Mouse (Mus musculus) intestine, postnatal 0 days (tissue): ENCODE measurements around the gene E430018J23Rik. TPM values are rescaled to one million over a fixed set of nuclear protein-coding genes. Genes with fewer than 3 reads are reported as not detected.
"Not testable (repeated sequence)": the region's sequence is repeated elsewhere in the genome, so short reads cannot be mapped to it uniquely, and the experiment has no call there.

Experiments used
- ATAC-seq: fragments of 200-750 bp; cut with Nextera tagmentation; 2 replicates; pipeline ENCODE4 v1.8.0; 2017; ENCODE audit warnings: mild to moderate bottlenecking, moderate TSS enrichment, moderate library complexity
- H3K27ac ChIP-seq: fragments of 300-500 bp; sonication (generic); 2 replicates; pipeline ENCODE4 v1.5.1; 2014; ENCODE audit warnings: mild to moderate bottlenecking, low read depth, low read length, moderate library complexity
- H3K27me3 ChIP-seq: fragments of 300-500 bp; sonication (generic); replicated peaks from 2 replicates; pipeline ENCODE4 v1.6.1; 2014; ENCODE audit warnings: low read length, mixed read lengths; ENCODE audit not compliant: control insufficient read depth, insufficient read depth
- H3K36me3 ChIP-seq: fragments of 300-500 bp; sonication (generic); 2 replicates; pipeline ENCODE4 v1.6.1; 2014; ENCODE audit warnings: mild to moderate bottlenecking, moderate library complexity; ENCODE audit not compliant: control insufficient read depth, insufficient read depth
- H3K4me1 ChIP-seq: fragments of 300-500 bp; sonication (generic); replicated peaks from 2 replicates; pipeline ENCODE4 v1.6.1; 2014; ENCODE audit warnings: antibody characterized with exemption, low read length, mixed read lengths; ENCODE audit not compliant: control insufficient read depth, insufficient read depth
- H3K4me2 ChIP-seq: fragments of 300-500 bp; sonication (generic); replicated peaks from 2 replicates; pipeline ENCODE4 v1.6.1; 2014; ENCODE audit warnings: low read depth, mild to moderate bottlenecking, moderate library complexity
- H3K4me3 ChIP-seq: fragments of 300-500 bp; sonication (generic); 2 replicates; pipeline ENCODE4 v1.5.1; 2014; ENCODE audit warnings: low read depth, low read length
- H3K9ac ChIP-seq: fragments of 300-500 bp; sonication (generic); 2 replicates; pipeline ENCODE4 v1.6.1; 2014; ENCODE audit warnings: mild to moderate bottlenecking, low read depth, low read length
- H3K9me3 ChIP-seq: fragments of 300-500 bp; sonication (generic); 2 replicates; pipeline ENCODE4 v1.6.1; 2016; ENCODE audit warnings: mixed run types; ENCODE audit not compliant: control insufficient read depth
- CTCF ChIP-seq: sonication (generic); IDR thresholded peaks from 2 replicates; pipeline ENCODE4 v1.5.1; 2016; ENCODE audit warnings: low read depth, mild to moderate bottlenecking, control low read depth, antibody characterized with exemption, moderate library complexity
- WGBS: fragments of 180-500 bp; shearing (Covaris S2); extraction: QIAGEN DNeasy Blood & Tissue Kit; methylation state at CpG from one replicate; pipeline ENCODE4 v1.1.7; 2014; 5-methylcytosine and 5-hydroxymethylcytosine counted together
- polyA plus RNA-seq: library from polyadenylated mRNA; unstranded; fragments of >200 nt; fragmentation: Nextera tagmentation; extraction: Ambion mirVana; gene quantifications from 2 replicates; pipeline ENCODE4 v1.2.1, GENCODE M21; 2015

E430018J23Rik gene
- polyA plus RNA-seq, 1 experiment from 2014 or later: 6.8 TPM

DNA sequence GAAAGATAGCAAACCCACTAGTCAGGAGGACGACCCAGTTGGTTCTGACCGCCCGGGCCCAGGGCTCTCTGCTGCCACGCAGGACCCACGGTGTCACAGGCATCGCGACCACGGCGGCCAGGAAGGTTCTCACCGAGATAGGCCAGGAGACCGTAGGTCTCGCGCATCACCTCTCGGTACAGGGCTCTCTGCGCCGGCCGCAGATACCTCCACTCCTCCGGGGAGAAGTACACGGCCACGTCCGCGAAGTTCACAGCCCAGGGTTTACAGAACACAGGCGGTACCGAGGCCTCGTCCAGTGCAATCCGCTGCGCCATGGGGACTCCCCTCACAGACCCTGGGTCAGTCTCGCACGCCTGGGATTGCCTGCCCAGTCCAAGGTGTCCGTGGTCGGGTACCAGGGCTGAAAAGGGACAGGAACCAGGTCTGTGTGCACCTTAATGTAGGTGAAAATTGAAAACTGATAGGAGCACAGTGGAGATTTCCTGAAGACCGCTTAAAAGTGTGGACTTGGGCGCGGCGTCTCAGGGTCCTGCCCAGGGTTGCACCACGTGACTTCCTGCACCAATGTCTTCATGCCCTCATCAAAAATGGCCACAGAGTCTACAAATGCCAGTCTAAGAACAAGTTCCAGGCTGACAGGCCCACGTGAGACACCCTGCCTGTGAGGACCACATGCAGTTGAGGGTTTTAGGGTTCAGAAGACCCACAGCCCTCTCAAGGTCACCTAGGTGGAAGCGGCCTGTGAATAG lies 6.6 kb downstream of the E430018J23Rik start, which contains the start of gene 9130019O22Rik:
Gene 9130019O22Rik (minus strand): TSS at position 526 of the 752 bp plus-strand sequence.
- H3K27ac ChIP-seq: peak within 1 kb of the TSS; percentile 46; the same call in 1 of the 2 replicates
- 0 out of 2 replicates have a peak, but pooled peaks have one; percentile 4 for TF ChIP-seq CTCF
- 14% methylated on average over 38 of the region's 38 CpGs for WGBS

GRCm38 (mm10) chr7:127385560-127385959 lies 7.9 kb downstream of the E430018J23Rik start:
- ATAC-seq, H3K27ac ChIP-seq, H3K4me3 ChIP-seq, H3K9ac ChIP-seq, H3K27me3 ChIP-seq, H3K4me1 ChIP-seq, H3K36me3 ChIP-seq, H3K9me3 ChIP-seq: not testable (repeated sequence)
- H3K4me2 ChIP-seq: 0 out of 2 replicates have a peak overlapping the region, but pooled peaks have one; percentile 75
- 94% methylated on average over 4 of the region's 4 CpGs for WGBS

More for the DNA sequence above, 6.6 kb downstream of the E430018J23Rik start, which contains the start of gene 9130019O22Rik:
- ATAC-seq: peak; percentile 86
- no peaks in the 10 kb centered on the region for H3K9me3 ChIP-seq
- H3K9ac ChIP-seq: peak within 1 kb of the TSS; percentile 62
- peak within 1 kb of the TSS; percentile 51 for H3K4me3 ChIP-seq
- H3K36me3 ChIP-seq: peaks cover 20% of the 10 kb centered on the region; the same call in 1 of the 2 replicates
- no peaks in the 10 kb centered on the region for H3K4me1 ChIP-seq
- peak within 1 kb of the TSS; percentile 75 for H3K4me2 ChIP-seq
- no peaks in the 10 kb centered on the region for H3K27me3 ChIP-seq

- Histone ChIP-seq H3K4me3 (no peak overlapping the region), H3K27me3 (no peaks in the 10 kb centered on the region), H3K4me2 (0 out of 2 replicates have a peak overlapping the region, but pooled peaks have one; percentile 13), H3K27ac (0 out of 2 replicates have a peak overlapping the region, but pooled peaks have one; percentile 22), H3K9ac (no peak overlapping the region), H3K4me1 (no peaks in the 10 kb centered on the region), H3K36me3 (peaks cover 8% of the 10 kb centered on the region; the same call in 1 of the 2 replicates), H3K9me3 (no peaks in the 10 kb centered on the region)
- 33% methylated on average over 6 of the region's 6 CpGs for WGBS
- no peak for TF ChIP-seq CTCF
- ATAC-seq: peak; percentile 60
Measured at GRCm38 (mm10) chr7:127378310-127378921, 15.0 kb downstream of the E430018J23Rik start.

DNA sequence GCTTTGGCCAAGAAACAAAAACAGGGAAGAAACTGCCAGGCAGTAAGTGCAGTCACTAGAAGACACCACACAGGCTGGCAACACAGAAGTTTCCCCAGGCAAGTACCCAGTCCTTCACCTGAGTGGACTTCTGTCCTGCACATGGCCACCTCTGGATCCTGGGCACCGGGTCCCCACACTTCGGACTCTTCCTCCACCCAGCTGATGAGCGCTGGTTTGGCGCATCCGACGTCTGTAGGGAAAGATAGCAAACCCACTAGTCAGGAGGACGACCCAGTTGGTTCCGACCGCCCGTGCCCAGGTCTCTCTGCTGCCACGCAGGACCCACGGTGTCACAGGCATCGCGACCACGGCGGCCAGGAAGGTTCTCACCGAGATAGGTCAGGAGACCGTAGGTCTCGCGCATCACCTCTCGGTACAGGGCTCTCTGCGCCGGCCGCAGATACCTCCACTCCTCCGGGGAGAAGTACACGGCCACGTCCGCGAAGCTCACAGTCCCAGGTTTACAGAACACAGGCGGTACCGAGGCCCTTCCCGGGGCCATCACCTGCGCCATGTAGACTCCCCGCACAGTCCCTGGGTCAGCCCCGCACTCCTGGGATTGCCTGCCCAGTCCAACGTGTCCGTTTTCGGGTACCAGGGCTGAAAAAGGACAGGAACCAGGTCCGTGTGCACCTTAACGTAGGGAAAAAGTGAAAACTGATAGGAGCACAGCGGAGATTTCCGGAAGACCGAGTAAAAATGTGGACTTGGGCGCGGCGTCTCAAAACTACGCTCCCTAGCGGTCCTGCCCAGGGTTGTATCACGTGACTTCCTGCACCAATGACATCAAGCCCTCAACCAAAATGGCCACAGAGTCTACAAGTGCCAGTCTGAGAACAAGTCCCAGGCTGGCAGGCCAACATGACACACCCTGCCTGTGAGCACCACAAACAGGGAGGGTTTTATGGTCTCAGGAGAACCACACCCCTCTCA lies 17.9 kb downstream of the E430018J23Rik start, which contains the start of gene Zfp747:
Gene Zfp747 (minus strand): TSS at position 780 of the 975 bp plus-strand sequence.
- not testable (repeated sequence) for H3K27me3 ChIP-seq, H3K9me3 ChIP-seq, H3K36me3 ChIP-seq, H3K4me1 ChIP-seq
- TF ChIP-seq CTCF: peak; percentile 87
- peak; percentile 94 for ATAC-seq
- WGBS: under 1% methylated on average over 48 of the region's 49 CpGs
- peak within 1 kb of the TSS; percentile 79 for H3K4me2 ChIP-seq
- peak within 1 kb of the TSS; percentile 78 for H3K9ac ChIP-seq
- H3K4me3 ChIP-seq: peak within 1 kb of the TSS; percentile 74
- H3K27ac ChIP-seq: peak within 1 kb of the TSS; percentile 90

DNA sequence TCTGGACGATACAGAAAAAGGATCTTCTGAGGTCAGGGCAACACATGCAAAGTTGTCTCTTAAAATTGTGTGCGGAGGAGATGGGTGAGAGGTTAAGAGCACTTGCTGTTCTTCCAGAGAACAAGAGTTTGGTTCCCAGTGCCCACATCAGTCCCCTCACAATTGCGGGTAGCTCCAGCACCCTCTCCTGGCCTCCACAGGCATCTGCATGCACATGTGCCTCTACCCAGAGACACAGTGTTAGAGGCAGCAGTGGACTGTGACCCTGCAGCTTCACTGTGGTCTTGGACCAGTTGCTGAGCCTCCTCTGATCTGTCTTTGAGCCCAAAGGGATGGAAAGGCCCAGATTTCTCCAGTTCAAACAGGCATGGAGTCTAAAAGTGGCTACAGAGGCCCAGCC lies 21.6 kb downstream of the E430018J23Rik start:
- not testable (repeated sequence) for H3K4me1 ChIP-seq, H3K4me3 ChIP-seq, H3K4me2 ChIP-seq, H3K9ac ChIP-seq, ATAC-seq, H3K9me3 ChIP-seq, H3K27me3 ChIP-seq, H3K27ac ChIP-seq
- H3K36me3 ChIP-seq: peaks cover 12% of the 10 kb centered on the region; the same call in 1 of the 2 replicates
- peak; percentile 55 for TF ChIP-seq CTCF
- WGBS: 89% methylated on average over 3 of the region's 3 CpGs
